Mouse (Mus musculus) forebrain, embryonic 15.5 days (tissue): ENCODE results near the gene Olfr1033. TPM values are rescaled to one million over a fixed set of nuclear protein-coding genes. Genes with fewer than 3 reads are reported as not detected.
"Not testable (repeated sequence)": the region's sequence is repeated elsewhere in the genome, so short reads cannot be mapped to it uniquely, and the experiment has no call there.

Source experiments
- ATAC-seq: fragments of 200-750 bp; cut with Nextera tagmentation; replicated peaks from 2 replicates; pipeline ENCODE4 v1.8.0; 2017; ENCODE audit warnings: mild to moderate bottlenecking, moderate TSS enrichment, moderate library complexity
- H3K27ac ChIP-seq: fragments of 300-500 bp; sonication (generic); replicated peaks from 2 replicates; pipeline ENCODE4 v1.5.1; 2015; ENCODE audit warnings: mild to moderate bottlenecking, inconsistent platforms
- H3K27me3 ChIP-seq: fragments of 300-500 bp; sonication (generic); 2 replicates; pipeline ENCODE4 v1.6.1; 2015; ENCODE audit warnings: inconsistent platforms
- H3K36me3 ChIP-seq: fragments of 300-500 bp; sonication (generic); 2 replicates; pipeline ENCODE4 v1.6.1; 2015; ENCODE audit warnings: mild to moderate bottlenecking, inconsistent platforms
- H3K4me1 ChIP-seq: fragments of 300-500 bp; sonication (generic); 2 replicates; pipeline ENCODE4 v1.6.1; 2015; ENCODE audit warnings: inconsistent platforms
- H3K4me2 ChIP-seq: fragments of 300-500 bp; sonication (generic); replicated peaks from 2 replicates; pipeline ENCODE4 v1.6.1; 2015; ENCODE audit warnings: mild to moderate bottlenecking, inconsistent platforms
- H3K4me3 ChIP-seq: fragments of 300-500 bp; sonication (generic); 2 replicates; pipeline ENCODE4 v1.5.1; 2015; ENCODE audit warnings: mild to moderate bottlenecking, inconsistent platforms
- H3K9ac ChIP-seq: fragments of 300-500 bp; sonication (generic); replicated peaks from 2 replicates; pipeline ENCODE4 v1.6.1; 2015; ENCODE audit warnings: mild to moderate bottlenecking, inconsistent platforms
- H3K9me3 ChIP-seq: fragments of 300-500 bp; sonication (generic); 2 replicates; pipeline ENCODE4 v1.6.1; 2016; ENCODE audit warnings: inconsistent platforms
- WGBS: fragments of 180-500 bp; shearing (Covaris S2); methylation state at CpG from one replicate; pipeline ENCODE4 v1.1.7; 2015; ENCODE audit warnings: mixed read lengths; 5-methylcytosine and 5-hydroxymethylcytosine counted together
- polyA plus RNA-seq: library from polyadenylated mRNA; unstranded; fragments of >200 nt; fragmentation: Nextera tagmentation; extraction: Ambion mirVana; gene quantifications from 2 replicates; pipeline ENCODE4 v1.2.1, GENCODE M21; 2015

Gene Olfr1033
- not detected in 2 replicates for polyA plus RNA-seq

- H3K4me1 ChIP-seq, H3K27ac ChIP-seq, H3K9ac ChIP-seq, H3K9me3 ChIP-seq, H3K36me3 ChIP-seq, H3K27me3 ChIP-seq, ATAC-seq: not testable (repeated sequence)
- Histone ChIP-seq H3K4me3 (peak within 1 kb of the TSS; percentile 35), H3K4me2 (peak within 1 kb of the TSS; percentile 40)
- WGBS, result 9% methylated on average over 11 of the region's 11 CpGs
Observed at GRCm38 (mm10) chr2:86020406-86020805, at the start of gene Olfr1033. Gene Olfr1033, plus strand, starts transcription at chr2:86020633.

GRCm38 (mm10) chr2:85973595-85973994 is 46.8 kb upstream of the Olfr1033 start, which contains the start of gene Olfr1029:
Gene Olfr1029, plus strand, starts transcription at chr2:85973895.
- Histone ChIP-seq H3K4me1 (no peaks in the 10 kb centered on the region), H3K9me3 (no peaks in the 10 kb centered on the region), H3K36me3 (no peaks in the 10 kb centered on the region), H3K4me3 (no peak within 1 kb of the TSS), H3K27ac (no peak within 1 kb of the TSS), H3K27me3 (no peaks in the 10 kb centered on the region), H3K4me2 (no peak within 1 kb of the TSS), H3K9ac (no peak within 1 kb of the TSS)
- no peak for ATAC-seq
- WGBS, result 86% methylated on average over 2 of the region's 2 CpGs

- H3K36me3 ChIP-seq, result no peaks in the 10 kb centered on the region
- no peak within 1 kb of the TSS for H3K27ac ChIP-seq
- no peak within 1 kb of the TSS for H3K4me3 ChIP-seq
- ATAC-seq, result no peak
- H3K27me3 ChIP-seq, result no peaks in the 10 kb centered on the region
- H3K4me2 ChIP-seq, result no peak within 1 kb of the TSS
- no peaks in the 10 kb centered on the region for H3K4me1 ChIP-seq
- H3K9ac ChIP-seq, result no peak within 1 kb of the TSS
- no peaks in the 10 kb centered on the region for H3K9me3 ChIP-seq
- 72% methylated on average over 1 of the region's 1 CpGs for WGBS
Observed at GRCm38 (mm10) chr2:85978976-85979375, 41.5 kb upstream of the Olfr1033 start, which contains the start of gene Olfr1030. Gene Olfr1030, plus strand, starts transcription at chr2:85979276.

- H3K9me3 ChIP-seq, result no peaks in the 10 kb centered on the region
- no peaks in the 10 kb centered on the region for H3K27me3 ChIP-seq
- H3K9ac ChIP-seq, result no peak within 1 kb of the TSS
- 61% methylated on average over 3 of the region's 3 CpGs for WGBS
- no peaks in the 10 kb centered on the region for H3K4me1 ChIP-seq
- no peak within 1 kb of the TSS for H3K4me2 ChIP-seq
- H3K36me3 ChIP-seq, result no peaks in the 10 kb centered on the region
- no peak for ATAC-seq
- H3K4me3 ChIP-seq, result no peak within 1 kb of the TSS
- no peak within 1 kb of the TSS for H3K27ac ChIP-seq
Observed at GRCm38 (mm10) chr2:85990004-85990403, 30.4 kb upstream of the Olfr1033 start, which contains the start of gene Olfr1031. Gene Olfr1031, plus strand, starts transcription at chr2:85990304.

GRCm38 (mm10) chr2:86005240-86005639 is 15.2 kb upstream of the Olfr1033 start, which contains the start of gene Olfr1032:
Gene Olfr1032, plus strand, starts transcription at chr2:86005540.
- Histone ChIP-seq H3K4me1 (no peaks in the 10 kb centered on the region), H3K4me2 (no peak within 1 kb of the TSS), H3K9me3 (no peaks in the 10 kb centered on the region), H3K9ac (no peak within 1 kb of the TSS), H3K36me3 (no peaks in the 10 kb centered on the region), H3K27ac (no peak within 1 kb of the TSS), H3K4me3 (no peak within 1 kb of the TSS), H3K27me3 (no peaks in the 10 kb centered on the region)
- ATAC-seq, result no peak
- WGBS, result 88% methylated on average over 7 of the region's 7 CpGs

GRCm38 (mm10) chr2:86021518-86021917 is 1.1 kb downstream of the Olfr1033 start:
- 81% methylated on average over 5 of the region's 9 CpGs for WGBS
- not testable (repeated sequence) for H3K9me3 ChIP-seq, H3K27me3 ChIP-seq, H3K36me3 ChIP-seq, H3K4me3 ChIP-seq, H3K9ac ChIP-seq, H3K4me2 ChIP-seq, ATAC-seq, H3K27ac ChIP-seq, H3K4me1 ChIP-seq

GRCm38 (mm10) chr2:86045561-86045960 is 25.1 kb downstream of the Olfr1033 start, which contains the start of gene Olfr1034:
Gene Olfr1034, plus strand, starts transcription at chr2:86045861.
- Histone ChIP-seq H3K4me3 (no peak within 1 kb of the TSS), H3K4me1 (no peaks in the 10 kb centered on the region), H3K36me3 (no peaks in the 10 kb centered on the region), H3K27me3 (no peaks in the 10 kb centered on the region), H3K9me3 (no peaks in the 10 kb centered on the region), H3K27ac (no peak within 1 kb of the TSS), H3K9ac (no peak within 1 kb of the TSS), H3K4me2 (no peak within 1 kb of the TSS)
- ATAC-seq, result no peak

- H3K4me3 ChIP-seq, ATAC-seq, H3K4me2 ChIP-seq, H3K9ac ChIP-seq, H3K4me1 ChIP-seq, H3K36me3 ChIP-seq, H3K9me3 ChIP-seq, H3K27me3 ChIP-seq, H3K27ac ChIP-seq: not testable (repeated sequence)
Observed at GRCm38 (mm10) chr2:86050777-86051176, 30.3 kb downstream of the Olfr1033 start.

- not testable (repeated sequence) for H3K36me3 ChIP-seq
Observed at GRCm38 (mm10) chr2:86063766-86064165, 43.3 kb downstream of the Olfr1033 start.

GRCm38 (mm10) chr2:86070189-86070588 is 49.8 kb downstream of the Olfr1033 start:
- Histone ChIP-seq H3K4me1 (no peaks in the 10 kb centered on the region), H3K9ac (no peak overlapping the region), H3K4me3 (no peak overlapping the region), H3K9me3 (no peaks in the 10 kb centered on the region), H3K27me3 (no peaks in the 10 kb centered on the region), H3K36me3 (no peaks in the 10 kb centered on the region), H3K4me2 (no peak overlapping the region), H3K27ac (no peak overlapping the region)
- ATAC-seq, result no peak
- 94% methylated on average over 8 of the region's 8 CpGs for WGBS

More at GRCm38 (mm10) chr2:86063766-86064165, 43.3 kb downstream of the Olfr1033 start:
- H3K9me3 ChIP-seq, H3K9ac ChIP-seq, ATAC-seq, H3K4me3 ChIP-seq, H3K27me3 ChIP-seq, H3K27ac ChIP-seq, H3K4me2 ChIP-seq, H3K4me1 ChIP-seq: not testable (repeated sequence)
- 96% methylated on average over 2 of the region's 2 CpGs for WGBS

- H3K9me3 ChIP-seq, H3K4me1 ChIP-seq, H3K4me3 ChIP-seq, H3K9ac ChIP-seq, H3K27me3 ChIP-seq, H3K27ac ChIP-seq, H3K4me2 ChIP-seq, H3K36me3 ChIP-seq, ATAC-seq: not testable (repeated sequence)
Observed at GRCm38 (mm10) chr2:86073692-86074091, 53.3 kb downstream of the Olfr1033 start, which contains the start of gene Olfr1036. Gene Olfr1036, plus strand, starts transcription at chr2:86073992.

- H3K9me3 ChIP-seq, H3K27me3 ChIP-seq, ATAC-seq, H3K4me1 ChIP-seq, H3K36me3 ChIP-seq, H3K4me3 ChIP-seq, H3K27ac ChIP-seq, H3K9ac ChIP-seq, H3K4me2 ChIP-seq: not testable (repeated sequence)
- 93% methylated on average over 1 of the region's 1 CpGs for WGBS
Observed at GRCm38 (mm10) chr2:86080478-86080877, 60.0 kb downstream of the Olfr1033 start.

- Histone ChIP-seq H3K27ac (no peak within 1 kb of the TSS), H3K9me3 (no peaks in the 10 kb centered on the region), H3K9ac (no peak within 1 kb of the TSS), H3K4me2 (no peak within 1 kb of the TSS), H3K36me3 (no peaks in the 10 kb centered on the region), H3K4me3 (no peak within 1 kb of the TSS), H3K4me1 (no peaks in the 10 kb centered on the region), H3K27me3 (no peaks in the 10 kb centered on the region)
- 95% methylated on average over 2 of the region's 2 CpGs for WGBS
- ATAC-seq, result no peak
Observed at GRCm38 (mm10) chr2:86087285-86087684, 66.9 kb downstream of the Olfr1033 start, which contains the start of gene Olfr1037. Gene Olfr1037, minus strand, starts transcription at chr2:86087385.
